Mouse (Mus musculus): ENCODE results near the gene Cga. TPM values are rescaled to one million over a fixed set of nuclear protein-coding genes. Genes with fewer than 3 reads are reported as not detected.

Gene Cga
- polyA plus RNA-seq, 1 experiment from 2014 or later, result 2.0 TPM

GRCm38 (mm10) chr4:34941046-34941445 is 47.5 kb downstream of the Cga start:
- WGBS (ENCODE audit: insufficient replicate concordance), result 90% methylated on average over 25 of the region's 25 CpGs
- no peak for DNase-seq
- no peak overlapping the region for H3K9ac ChIP-seq (replicated peaks)
- H3K27ac ChIP-seq (ENCODE audit: low read depth), result no peak overlapping the region
- H3K27me3 ChIP-seq (ENCODE audit: insufficient read depth, low read length), result no peaks in the 10 kb centered on the region
- no peak overlapping the region for H3K4me2 ChIP-seq (ENCODE audit: low read depth, low read length)
- no peaks in the 10 kb centered on the region for H3K36me3 ChIP-seq (replicated peaks; ENCODE audit: insufficient read depth, low read length)
- ATAC-seq, result no peak
- no peak overlapping the region for H3K4me3 ChIP-seq (ENCODE audit: low read depth, low read length)
- TF ChIP-seq EP300 (IDR thresholded peaks at IDR 0.05; ENCODE audit: low read depth) (no peak), CTCF (IDR thresholded peaks at IDR 0.05; ENCODE audit: low read depth) (no peak)
- no peaks in the 10 kb centered on the region for H3K4me1 ChIP-seq (ENCODE audit: insufficient read depth)
- no peaks in the 10 kb centered on the region for H3K9me3 ChIP-seq (ENCODE audit: low read length)

GRCm38 (mm10) chr4:34947181-34947580 is 53.6 kb downstream of the Cga start:
- Histone ChIP-seq H3K4me1 (ENCODE audit: insufficient read depth) (no peaks in the 10 kb centered on the region), H3K9me3 (ENCODE audit: low read length) (no peaks in the 10 kb centered on the region), H3K9ac (replicated peaks) (no peak overlapping the region), H3K27me3 (ENCODE audit: insufficient read depth, low read length) (no peaks in the 10 kb centered on the region), H3K4me3 (ENCODE audit: low read depth, low read length) (no peak overlapping the region), H3K36me3 (replicated peaks; ENCODE audit: insufficient read depth, low read length) (no peaks in the 10 kb centered on the region), H3K4me2 (ENCODE audit: low read depth, low read length) (no peak overlapping the region), H3K27ac (ENCODE audit: low read depth) (no peak overlapping the region)
- TF ChIP-seq EP300 (IDR thresholded peaks at IDR 0.05; ENCODE audit: low read depth) (no peak), CTCF (IDR thresholded peaks at IDR 0.05; ENCODE audit: low read depth) (no peak)
- ATAC-seq (no peak), DNase-seq (no peak)

GRCm38 (mm10) chr4:34953716-34954115 is 60.1 kb downstream of the Cga start:
- no peak overlapping the region for H3K4me3 ChIP-seq (ENCODE audit: low read depth, low read length)
- ATAC-seq (no peak), DNase-seq (no peak)
- no peaks in the 10 kb centered on the region for H3K4me1 ChIP-seq (ENCODE audit: insufficient read depth)
- no peak for TF ChIP-seq CTCF (IDR thresholded peaks at IDR 0.05; ENCODE audit: low read depth)
- no peak for TF ChIP-seq EP300 (IDR thresholded peaks at IDR 0.05; ENCODE audit: low read depth)
- no peak overlapping the region for H3K9ac ChIP-seq (replicated peaks)
- no peaks in the 10 kb centered on the region for H3K27me3 ChIP-seq (ENCODE audit: insufficient read depth, low read length)
- H3K9me3 ChIP-seq (ENCODE audit: low read length), result no peaks in the 10 kb centered on the region
- no peak overlapping the region for H3K27ac ChIP-seq (ENCODE audit: low read depth)
- H3K36me3 ChIP-seq (replicated peaks; ENCODE audit: insufficient read depth, low read length), result 0 out of 2 replicates have a peak, but pooled peaks cover 2% of the 10 kb centered on the region
- WGBS (ENCODE audit: insufficient replicate concordance), result 85% methylated on average over 10 of the region's 10 CpGs
- no peak overlapping the region for H3K4me2 ChIP-seq (ENCODE audit: low read depth, low read length)

Other genes with a start within 250 kb of the Cga start
- gene Slc35a1, start 206.3 kb upstream of the Cga start, polyA plus RNA-seq (2015; fragmentation: Nextera tagmentation; extraction: Ambion mirVana), result 10.6 and 12.3 TPM in 2 replicates
- gene Cfap206, start 163.6 kb upstream of the Cga start, polyA plus RNA-seq (2015; fragmentation: Nextera tagmentation; extraction: Ambion mirVana), result not detected in 2 replicates
- not detected in 2 replicates for gene Gm136, start 137.5 kb upstream of the Cga start, polyA plus RNA-seq (2015; fragmentation: Nextera tagmentation; extraction: Ambion mirVana)
- gene Smim8, start 115.4 kb upstream of the Cga start, polyA plus RNA-seq (2015; fragmentation: Nextera tagmentation; extraction: Ambion mirVana), result 34.5 and 41.9 TPM in 2 replicates
- gene Zfp292, start 10.8 kb upstream of the Cga start, polyA plus RNA-seq (2015; fragmentation: Nextera tagmentation; extraction: Ambion mirVana), result 3.6 and 4.5 TPM in 2 replicates